Mouse (Mus musculus) midbrain, embryonic 16.5 days (tissue): ENCODE results near the gene Lima1. TPM values are rescaled to one million over a fixed set of nuclear protein-coding genes. Genes with fewer than 3 reads are reported as not detected.
"Not testable (repeated sequence)": the region's sequence is repeated elsewhere in the genome, so short reads cannot be mapped to it uniquely, and the experiment has no call there.

Experiments
- ATAC-seq: fragments of 200-750 bp; cut with Nextera tagmentation; 2 replicates; pipeline ENCODE4 v1.8.0; 2017; ENCODE audit warnings: moderate TSS enrichment
- H3K27ac ChIP-seq: fragments of 300-500 bp; sonication (generic); 2 replicates; pipeline ENCODE4 v1.5.1; 2014; ENCODE audit warnings: mild to moderate bottlenecking, low read length, mixed read lengths
- H3K27me3 ChIP-seq: fragments of 300-500 bp; sonication (generic); 2 replicates; pipeline ENCODE4 v1.6.1; 2014; ENCODE audit warnings: low read depth, low read length, mixed read lengths; ENCODE audit not compliant: control insufficient read depth, insufficient read depth
- H3K36me3 ChIP-seq: fragments of 300-500 bp; sonication (generic); 2 replicates; pipeline ENCODE4 v1.6.1; 2014; ENCODE audit warnings: mild to moderate bottlenecking, low read length, moderate library complexity, mixed read lengths; ENCODE audit not compliant: control insufficient read depth, insufficient read depth
- H3K4me1 ChIP-seq: fragments of 300-500 bp; sonication (generic); 2 replicates; pipeline ENCODE4 v1.6.1; 2014; ENCODE audit warnings: mild to moderate bottlenecking, low read length, mixed read lengths; ENCODE audit not compliant: control insufficient read depth, insufficient read depth
- H3K4me2 ChIP-seq: fragments of 300-500 bp; sonication (generic); 2 replicates; pipeline ENCODE4 v1.6.1; 2014; ENCODE audit warnings: mild to moderate bottlenecking, low read length, mixed read lengths
- H3K4me3 ChIP-seq: fragments of 300-500 bp; sonication (generic); 2 replicates; pipeline ENCODE4 v1.5.1; 2014; ENCODE audit warnings: low read depth, mild to moderate bottlenecking, low read length, moderate library complexity, mixed read lengths
- H3K9ac ChIP-seq: fragments of 300-500 bp; sonication (generic); 2 replicates; pipeline ENCODE4 v1.6.1; 2014; ENCODE audit warnings: low read depth, low read length, mixed read lengths
- H3K9me3 ChIP-seq: fragments of 300-500 bp; sonication (generic); replicated peaks from 2 replicates; pipeline ENCODE4 v1.6.1; 2014; ENCODE audit warnings: mild to moderate bottlenecking, low read length, mixed read lengths; ENCODE audit not compliant: control insufficient read depth, poor library complexity, severe bottlenecking
- whole genome bisulfite sequencing: fragments of 180-500 bp; shearing (Covaris S2); extraction: QIAGEN DNeasy Blood & Tissue Kit; methylation state at CpG from one replicate; pipeline ENCODE4 v1.1.7; 2014; 5-methylcytosine and 5-hydroxymethylcytosine counted together
- polyA plus RNA-seq: library from polyadenylated mRNA; unstranded; fragments of >200 nt; fragmentation: Nextera tagmentation; extraction: Ambion mirVana; gene quantifications from 2 replicates; pipeline ENCODE4 v1.2.1, GENCODE M21; 2015

Lima1 gene
- polyA plus RNA-seq, 1 experiment from 2014 or later: 11.8 TPM

GRCm38 (mm10) chr15:99904333-99904732 lies 29.1 kb upstream of the Lima1 start:
- ATAC-seq: peak; percentile 85; the same call in 1 of the 2 replicates
- H3K9ac ChIP-seq: peak overlapping the region; percentile 30; the same call in 1 of the 2 replicates

GRCm38 (mm10) chr15:99903227-99903626 lies 28.0 kb upstream of the Lima1 start:
- Histone ChIP-seq H3K4me3 (no peak overlapping the region), H3K4me2 (no peak overlapping the region), H3K9ac (no peak overlapping the region), H3K36me3 (no peaks in the 10 kb centered on the region), H3K4me1 (no peaks in the 10 kb centered on the region; the same call in 1 of the 2 replicates), H3K27ac (no peak overlapping the region), H3K9me3 (no peaks in the 10 kb centered on the region), H3K27me3 (no peaks in the 10 kb centered on the region)
- ATAC-seq: no peak
- WGBS: 89% methylated on average over 5 of the region's 5 CpGs

More at GRCm38 (mm10) chr15:99904333-99904732, 29.1 kb upstream of the Lima1 start:
- Histone ChIP-seq H3K27me3 (no peaks in the 10 kb centered on the region), H3K9me3 (no peaks in the 10 kb centered on the region), H3K4me3 (no peak overlapping the region), H3K27ac (no peak overlapping the region; the same call in 1 of the 2 replicates), H3K4me2 (no peak overlapping the region), H3K36me3 (no peaks in the 10 kb centered on the region), H3K4me1 (no peaks in the 10 kb centered on the region; the same call in 1 of the 2 replicates)
- 10% methylated on average over 4 of the region's 4 CpGs for WGBS

DNA sequence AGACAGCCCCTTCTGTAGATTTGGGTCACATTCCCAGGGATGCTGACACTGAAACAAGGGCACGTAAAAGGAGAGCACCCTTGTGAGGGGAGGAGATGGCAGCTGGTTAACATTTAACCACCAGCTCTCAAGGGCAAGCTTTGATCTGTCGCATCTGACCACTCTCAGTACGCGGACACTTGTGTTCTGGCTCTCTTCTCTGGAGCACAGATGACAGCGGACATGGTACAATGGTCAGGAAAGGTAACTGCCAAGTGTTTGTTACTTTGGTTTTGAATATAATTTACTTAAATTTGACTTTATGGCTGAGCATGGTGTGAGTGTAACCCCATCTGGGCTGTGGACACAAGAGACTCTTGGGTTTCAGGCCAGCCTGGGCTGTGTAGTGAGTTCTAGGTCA lies 27.5 kb upstream of the Lima1 start:
- Histone ChIP-seq H3K4me2 (no peak overlapping the region), H3K4me3 (no peak overlapping the region), H3K27me3 (no peaks in the 10 kb centered on the region), H3K36me3 (no peaks in the 10 kb centered on the region), H3K27ac (no peak overlapping the region), H3K4me1 (no peaks in the 10 kb centered on the region; the same call in 1 of the 2 replicates), H3K9ac (no peak overlapping the region), H3K9me3 (no peaks in the 10 kb centered on the region)
- ATAC-seq: no peak
- 88% methylated on average over 5 of the region's 5 CpGs for WGBS

- H3K9ac ChIP-seq: no peak overlapping the region
- no peak overlapping the region for H3K4me2 ChIP-seq
- no peak for ATAC-seq
- H3K27ac ChIP-seq: no peak overlapping the region
- no peaks in the 10 kb centered on the region for H3K9me3 ChIP-seq
- H3K4me1 ChIP-seq: no peaks in the 10 kb centered on the region
- H3K36me3 ChIP-seq: no peaks in the 10 kb centered on the region
- H3K27me3 ChIP-seq: no peaks in the 10 kb centered on the region
- no peak overlapping the region for H3K4me3 ChIP-seq
Measured at GRCm38 (mm10) chr15:99896621-99897020, 21.4 kb upstream of the Lima1 start.

GRCm38 (mm10) chr15:99891355-99891754 lies 16.1 kb upstream of the Lima1 start:
- H3K4me3 ChIP-seq: no peak overlapping the region
- no peaks in the 10 kb centered on the region for H3K4me1 ChIP-seq
- H3K27me3 ChIP-seq: no peaks in the 10 kb centered on the region
- no peak overlapping the region for H3K4me2 ChIP-seq
- no peaks in the 10 kb centered on the region for H3K36me3 ChIP-seq
- H3K9ac ChIP-seq: no peak overlapping the region
- H3K9me3 ChIP-seq: no peaks in the 10 kb centered on the region
- ATAC-seq: no peak
- no peak overlapping the region for H3K27ac ChIP-seq
- 82% methylated on average over 3 of the region's 3 CpGs for WGBS

- no peak for ATAC-seq
- H3K4me1 ChIP-seq: no peaks in the 10 kb centered on the region
- no peak overlapping the region for H3K9ac ChIP-seq
- H3K4me2 ChIP-seq: no peak overlapping the region
- no peaks in the 10 kb centered on the region for H3K27me3 ChIP-seq
- H3K27ac ChIP-seq: no peak overlapping the region
- H3K9me3 ChIP-seq: no peaks in the 10 kb centered on the region
- H3K36me3 ChIP-seq: no peaks in the 10 kb centered on the region
- no peak overlapping the region for H3K4me3 ChIP-seq
- WGBS: 56% methylated on average over 19 of the region's 19 CpGs
Measured at GRCm38 (mm10) chr15:99890412-99891236, 15.4 kb upstream of the Lima1 start.

- WGBS: 41% methylated on average over 8 of the region's 8 CpGs
- Histone ChIP-seq H3K4me1 (no peaks in the 10 kb centered on the region), H3K4me3 (no peak overlapping the region), H3K27ac (no peak overlapping the region), H3K4me2 (no peak overlapping the region), H3K27me3 (no peaks in the 10 kb centered on the region), H3K36me3 (no peaks in the 10 kb centered on the region), H3K9me3 (no peaks in the 10 kb centered on the region), H3K9ac (no peak overlapping the region)
- ATAC-seq: no peak
Measured at GRCm38 (mm10) chr15:99889275-99889874, 14.1 kb upstream of the Lima1 start.

DNA sequence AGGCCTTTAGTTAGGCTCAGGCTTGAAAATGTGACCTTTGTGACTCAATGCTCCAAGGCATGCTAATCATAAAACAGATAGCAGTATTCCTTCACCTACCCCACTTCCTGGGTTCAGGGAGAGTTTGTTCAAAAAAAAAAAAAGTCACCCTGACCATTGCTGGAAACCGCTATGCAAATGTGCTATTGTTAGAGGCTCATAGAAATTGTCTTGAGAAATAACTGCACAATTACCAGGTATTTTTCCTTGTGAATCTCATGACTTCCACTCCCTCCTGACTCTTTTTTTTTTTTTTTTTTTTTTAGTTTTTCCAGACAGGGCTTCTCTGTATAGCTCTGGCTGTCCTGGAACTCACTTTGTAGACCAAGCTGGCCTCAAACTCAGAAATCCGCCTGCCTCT lies 11.9 kb upstream of the Lima1 start:
- ATAC-seq, H3K4me1 ChIP-seq, H3K4me2 ChIP-seq, H3K4me3 ChIP-seq, H3K27ac ChIP-seq, H3K27me3 ChIP-seq, H3K9me3 ChIP-seq, H3K36me3 ChIP-seq, H3K9ac ChIP-seq: not testable (repeated sequence)
- 96% methylated on average over 2 of the region's 2 CpGs for WGBS

GRCm38 (mm10) chr15:99884038-99884437 lies 8.8 kb upstream of the Lima1 start:
- no peak overlapping the region for H3K4me2 ChIP-seq
- no peak overlapping the region for H3K27ac ChIP-seq
- H3K9ac ChIP-seq: no peak overlapping the region
- no peaks in the 10 kb centered on the region for H3K27me3 ChIP-seq
- H3K4me3 ChIP-seq: no peak overlapping the region
- no peaks in the 10 kb centered on the region for H3K9me3 ChIP-seq
- 89% methylated on average over 12 of the region's 12 CpGs for WGBS
- H3K4me1 ChIP-seq: no peaks in the 10 kb centered on the region
- H3K36me3 ChIP-seq: no peaks in the 10 kb centered on the region
- ATAC-seq: no peak
